Mouse (Mus musculus): ENCODE data around the gene Gm20489. TPM values are rescaled to one million over a fixed set of nuclear protein-coding genes. Genes with fewer than 3 reads are reported as not detected.

The Gm20489 gene
- total RNA-seq, 2 experiments from 2014 or later = not detected

DNA sequence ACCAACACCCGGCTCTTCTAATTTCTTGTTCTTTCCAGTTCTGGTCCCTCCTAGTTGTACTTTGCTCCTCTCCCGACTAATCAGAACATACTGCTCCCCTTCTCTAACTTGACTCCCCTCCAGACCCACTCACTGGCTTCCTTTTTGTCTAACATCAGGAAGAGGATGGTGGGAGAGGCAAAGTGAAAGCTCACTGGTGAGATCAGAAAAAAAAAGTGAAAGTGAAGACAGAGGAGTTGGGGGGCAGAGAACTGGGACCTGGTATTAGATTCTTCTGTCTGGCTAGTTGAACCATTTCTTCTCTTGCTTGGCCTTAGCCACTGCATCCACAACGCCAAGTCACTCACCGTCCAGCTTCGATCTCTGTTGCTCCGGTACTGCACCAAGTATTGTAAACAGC is 2.2 kb downstream of the Gm20489 start:
- intact Hi-C loops (cut with DNase I) = no loop called here
- no peak for DNase-seq (ENCODE audit: low spot score)

DNA sequence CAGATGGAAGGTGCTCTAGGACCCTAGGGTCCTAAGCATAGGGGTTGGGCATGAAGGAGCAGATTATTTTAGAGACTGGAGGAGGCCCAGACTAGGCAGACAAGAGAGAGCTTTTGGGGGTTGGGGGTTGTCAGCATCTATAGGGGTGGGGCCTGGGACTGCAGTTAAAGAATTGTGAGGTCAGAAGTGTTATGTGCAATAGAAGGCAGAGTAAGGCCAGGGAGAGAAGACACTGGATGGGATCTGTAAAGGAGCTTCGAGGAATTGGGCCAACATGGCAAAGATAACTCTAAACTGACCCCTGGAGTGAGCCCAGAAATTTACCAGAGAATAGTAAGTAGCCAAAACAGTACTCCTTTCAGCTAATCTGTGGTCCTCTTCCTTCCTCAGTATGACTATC is 4.9 kb downstream of the Gm20489 start, which contains the start of gene Gm614:
Gm614 (minus strand) TSS at position 101 of the 400 bp plus-strand sequence.
- intact Hi-C loops (cut with DNase I) = no loop called here
- no peak for DNase-seq (ENCODE audit: low spot score)

DNA sequence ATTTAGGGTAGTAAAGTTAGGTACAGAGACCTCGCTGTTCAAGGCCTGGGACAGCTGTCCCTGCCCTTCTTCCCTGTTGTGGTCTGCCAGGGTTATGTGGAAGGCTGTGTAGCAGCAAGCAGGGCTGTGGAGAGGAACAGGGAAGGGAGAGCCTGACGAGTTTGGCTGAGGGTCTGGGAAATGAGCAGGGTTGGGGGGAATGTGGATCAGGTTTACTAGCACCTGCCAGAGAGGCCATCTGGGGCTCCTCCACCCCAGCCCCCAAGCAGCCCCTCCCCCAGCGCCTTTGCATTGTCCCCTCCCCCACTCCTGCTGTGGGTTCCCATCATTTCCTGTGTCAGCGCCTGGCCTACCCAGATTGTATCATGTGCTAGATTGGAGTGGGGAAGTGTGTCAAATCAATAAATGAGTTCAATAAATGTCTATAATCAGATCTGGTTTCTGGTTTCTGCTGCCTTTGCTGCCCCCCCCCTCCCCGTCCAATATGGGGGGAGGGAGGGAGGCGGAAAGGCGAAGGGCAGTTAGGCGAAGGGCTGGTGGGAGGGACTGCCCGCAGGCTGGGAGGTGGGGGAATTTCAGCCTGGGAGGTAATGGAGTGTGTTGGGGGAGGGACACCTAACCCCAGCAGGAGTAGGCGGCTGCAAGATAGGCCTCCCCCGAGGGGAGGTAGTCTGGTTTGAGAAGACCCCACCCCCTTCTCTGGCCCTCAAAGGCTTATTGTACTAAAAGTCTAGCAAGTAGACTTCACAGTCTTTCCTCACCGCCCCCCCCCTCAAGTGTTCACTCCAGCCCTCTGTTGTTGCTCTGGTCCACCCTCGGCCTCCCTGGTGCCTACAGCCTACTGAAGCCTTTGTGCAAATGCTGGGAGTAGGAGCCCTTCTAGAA is 8.1 kb downstream of the Gm20489 start:
- no peak for DNase-seq (ENCODE audit: low spot score)
- intact Hi-C loops (cut with DNase I) = no loop called here

DNA sequence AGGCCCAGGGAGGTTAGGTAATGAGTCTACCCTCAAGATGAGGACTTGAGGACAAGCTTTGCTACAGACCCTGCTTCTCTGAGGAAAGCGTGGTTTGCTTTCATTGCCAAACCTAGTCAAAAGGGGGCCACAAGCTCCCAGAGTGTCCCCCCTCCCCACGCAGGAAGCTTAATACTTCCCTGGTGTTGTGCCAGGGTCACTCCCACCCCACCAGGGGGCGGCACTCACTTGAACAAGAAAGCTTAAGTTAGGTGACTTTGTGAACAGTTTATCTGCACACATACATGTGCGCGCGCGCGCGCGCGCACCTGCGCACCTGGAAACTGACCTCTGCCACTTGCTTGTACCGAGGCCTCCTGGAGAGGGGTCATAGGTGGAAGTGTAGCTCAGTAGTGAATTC is 12.2 kb downstream of the Gm20489 start:
- no peak for DNase-seq (ENCODE audit: low spot score)
- intact Hi-C loops (cut with DNase I) = no loop called here

DNA sequence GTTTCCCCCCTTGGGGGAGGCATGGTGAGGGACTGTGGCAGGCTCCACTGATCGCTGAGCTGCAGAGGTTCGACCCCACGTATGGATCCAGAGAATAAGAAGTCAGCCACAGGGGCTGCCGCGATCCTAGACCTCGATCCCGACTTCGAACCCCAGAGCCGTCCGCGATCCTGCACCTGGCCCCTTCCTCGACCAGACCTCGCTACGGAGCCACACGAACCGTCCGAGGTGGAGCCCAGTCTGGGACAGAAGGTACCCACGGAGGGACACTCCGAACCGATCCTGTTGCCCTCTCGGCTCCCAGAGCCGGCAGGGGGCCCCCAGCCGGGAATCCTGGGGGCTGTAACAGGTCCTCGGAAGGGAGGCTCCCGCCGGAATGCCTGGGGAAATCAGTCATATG is 14.1 kb downstream of the Gm20489 start:
- DNase-seq (ENCODE audit: low spot score) = no peak
- intact Hi-C loops (cut with DNase I) = loop anchor here (2.0 kb wide), 2 partner anchors 18 to 32 kb away; partner anchors contain the start of gene Snx12

DNA sequence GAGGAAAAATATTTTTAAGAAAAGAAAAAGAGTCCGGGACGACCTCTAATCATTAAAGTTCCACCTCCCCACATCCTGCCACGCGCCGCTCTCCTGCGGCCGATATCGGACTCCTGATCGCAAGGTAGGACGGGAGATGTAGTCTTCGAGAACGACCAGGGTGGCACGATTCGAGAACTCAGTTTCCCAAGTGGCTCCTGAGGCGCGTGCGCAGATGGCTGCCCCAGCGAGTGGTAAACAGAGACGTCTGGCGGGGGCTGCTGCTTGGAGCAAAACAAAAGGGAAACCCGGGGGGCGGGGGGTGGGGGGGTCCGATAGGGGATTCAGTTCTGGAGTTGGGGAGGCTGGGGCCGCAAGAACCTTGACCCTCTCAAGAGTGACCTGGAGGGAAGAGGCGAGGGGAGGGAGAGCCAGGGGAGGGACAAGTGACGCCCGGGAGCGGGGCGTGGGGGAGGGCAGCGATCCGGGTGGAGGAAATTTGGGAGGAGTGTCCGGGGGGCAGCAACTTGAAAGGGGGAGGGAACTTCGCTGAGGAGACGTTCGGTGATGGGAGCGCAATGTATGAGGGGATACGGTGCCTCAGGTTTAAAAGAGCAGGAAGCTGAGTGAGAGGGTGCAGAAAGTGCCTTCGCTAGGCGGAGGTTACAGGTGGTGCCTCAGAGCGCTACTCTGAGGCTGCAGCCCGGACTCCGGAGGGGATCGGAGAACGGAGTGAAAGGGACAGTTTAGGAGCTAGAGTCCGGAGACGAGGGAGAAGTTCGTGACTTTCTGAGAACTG is 14.7 kb downstream of the Gm20489 start, which contains the start of gene Foxo4:
Foxo4 (plus strand) TSS at position 577 of the 778 bp plus-strand sequence.
- DNase-seq (ENCODE audit: low spot score) = peak; percentile 82
- intact Hi-C loops (cut with DNase I) = loop anchor here (2.0 kb wide), 2 partner anchors 19 to 31 kb away; partner anchors contain the start of gene Snx12

DNA sequence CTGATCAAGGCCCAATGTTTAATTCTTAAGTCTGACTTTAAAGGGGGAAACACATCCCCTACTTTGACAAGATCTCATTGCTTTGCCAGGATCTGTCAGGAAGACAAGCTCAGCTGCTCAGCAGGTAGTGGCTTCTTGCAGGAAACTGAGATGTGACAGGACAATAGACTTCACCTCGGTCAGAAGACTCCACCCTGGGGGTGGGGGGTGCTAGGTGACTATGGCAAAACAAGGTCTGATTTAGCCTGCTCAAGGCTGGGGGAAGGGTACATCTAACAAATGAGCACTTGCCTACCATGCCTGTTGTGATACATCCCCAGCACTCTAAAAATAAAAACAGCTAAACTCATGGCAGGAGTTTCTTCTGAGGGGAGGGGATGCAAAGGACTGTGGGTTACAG is 23.8 kb downstream of the Gm20489 start:
- DNase-seq (ENCODE audit: low spot score) = no peak
- intact Hi-C loops (cut with DNase I) = no loop called here

DNA sequence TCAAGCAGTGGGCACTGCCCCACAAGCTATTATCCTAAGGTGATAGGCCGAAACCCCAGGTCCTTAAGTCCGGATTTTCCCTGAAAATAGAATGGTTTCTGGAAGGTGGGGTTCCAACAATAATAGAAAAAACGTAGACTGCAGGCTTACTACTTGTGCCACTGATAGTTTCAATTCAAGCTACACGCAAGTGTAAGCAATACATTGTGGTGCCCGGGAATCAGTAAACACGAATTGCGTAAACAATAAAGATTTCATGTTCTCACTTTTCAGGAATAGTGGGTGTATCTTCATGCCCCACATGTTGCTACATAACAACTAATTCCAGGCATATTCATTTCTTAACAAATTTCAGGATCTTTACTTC is 46.0 kb downstream of the Gm20489 start:
- intact Hi-C loops (cut with DNase I) = loop anchor here (2.0 to 10.0 kb wide), 3 partner anchors 32 to 112 kb away; partner anchors contain the start of genes Foxo4 and Med12
- no peak for DNase-seq (ENCODE audit: low spot score)

DNA sequence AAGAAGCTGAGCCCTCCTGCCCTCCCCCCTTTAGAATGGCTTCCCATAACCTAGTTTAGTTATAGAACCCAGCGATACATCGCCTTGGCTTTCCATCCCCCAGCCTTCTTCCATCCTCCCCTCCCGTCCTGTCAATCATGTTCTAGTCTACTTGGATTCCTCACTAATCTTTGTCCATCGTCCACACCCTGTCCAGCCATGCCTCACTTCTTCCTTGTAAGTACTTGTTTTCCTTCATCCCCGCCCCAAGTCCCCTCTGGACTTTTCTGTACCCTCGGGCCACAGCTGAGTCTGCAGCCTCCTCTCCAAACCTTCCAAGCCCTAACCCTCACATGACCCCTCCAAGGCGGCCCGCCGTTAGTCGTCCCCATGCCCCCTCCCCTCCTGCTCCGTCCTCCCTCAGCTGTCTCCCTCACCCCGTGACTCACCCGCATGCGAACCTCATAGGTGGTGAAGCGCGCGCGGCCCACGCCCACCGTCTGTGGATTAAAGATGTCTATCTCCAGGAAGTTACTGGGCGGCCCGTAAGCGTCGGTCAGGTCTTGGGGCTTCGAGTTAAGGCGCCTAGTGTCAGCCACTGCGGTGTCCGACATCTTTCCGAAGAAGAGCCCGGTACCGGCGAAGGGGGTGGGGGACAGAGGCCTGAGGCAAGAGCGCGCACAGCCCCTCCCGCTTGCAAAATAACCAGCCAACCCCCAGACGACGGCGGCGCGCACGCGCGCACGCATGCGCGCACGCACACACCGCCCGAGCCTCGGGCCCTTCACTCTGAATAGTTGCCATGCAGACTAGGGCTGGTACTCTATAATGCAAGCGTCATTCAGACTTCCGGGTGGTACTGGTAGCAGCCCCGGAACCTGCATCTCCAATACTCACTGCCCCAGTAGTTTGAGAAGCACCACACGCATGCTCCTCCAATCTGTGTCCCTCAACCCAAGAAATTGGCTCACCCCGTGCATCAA is 46.7 kb downstream of the Gm20489 start, which contains the start of gene Snx12:
Snx12 (minus strand) TSS at position 730 of the 962 bp plus-strand sequence.
- intact Hi-C loops (cut with DNase I) = loop anchor here (2.0 to 10.0 kb wide), 3 partner anchors 33 to 113 kb away; partner anchors contain the start of genes Foxo4 and Med12
- peak; percentile 82 for DNase-seq (ENCODE audit: low spot score)

Other genes starting within 250 kb of the Gm20489 start
- gene Tex11, start 209.4 kb downstream of the Gm20489 start, total RNA-seq (2021) = under 1 TPM; 0.14 to 0.16 TPM
- gene Slc7a3, start 183.0 kb downstream of the Gm20489 start, total RNA-seq (2021) = under 1 TPM in 1 of 2 experiments, not detected in 1; 0.29 TPM
- gene Snx12, start 46.5 kb downstream of the Gm20489 start, total RNA-seq (2021) = 10 to 100 TPM; 34.9 to 35.5 TPM
- gene Foxo4, start 14.5 kb downstream of the Gm20489 start, total RNA-seq (2021) = 10 to 100 TPM; 48.5 to 53.7 TPM
- not detected for gene Gm614, start 5.0 kb downstream of the Gm20489 start, total RNA-seq (2021)
- 10 to 100 TPM in 1 of 2 experiments, 1 to 10 TPM in 1; 8.2 to 10.0 TPM for gene Il2rg, start 768 bp downstream of the Gm20489 start, total RNA-seq (2021)
- gene Med12, start 5.0 kb upstream of the Gm20489 start, total RNA-seq (2021) = 10 to 100 TPM; 20.1 to 22.6 TPM
- under 1 TPM; 0.59 to 0.91 TPM for gene Nlgn3, start 30.1 kb upstream of the Gm20489 start, total RNA-seq (2021)
- not detected for gene Gjb1, start 107.4 kb upstream of the Gm20489 start, total RNA-seq (2021)
- 10 to 100 TPM; 12.9 to 18.9 TPM for gene Zmym3, start 151.8 kb upstream of the Gm20489 start, total RNA-seq (2021)
- 10 to 100 TPM; 69.3 to 75.5 TPM for gene Nono, start 160.3 kb upstream of the Gm20489 start, total RNA-seq (2021)
- 100 to 1,000 TPM; 226 to 255 TPM for gene Itgb1bp2, start 180.1 kb upstream of the Gm20489 start, total RNA-seq (2021)

Data from heart, postnatal 25 days (tissue).